Mouse (Mus musculus) embryonic facial prominence, embryonic 11.5 days (tissue): ENCODE measurements around the gene Acot7. TPM values are rescaled to one million over a fixed set of nuclear protein-coding genes. Genes with fewer than 3 reads are reported as not detected.

ENCODE experiments used
- ATAC-seq: fragments of 200-750 bp; cut with Nextera tagmentation; replicated peaks from 2 replicates; pipeline ENCODE4 v1.8.0; 2017; ENCODE audit warnings: low read depth; ENCODE audit not compliant: insufficient number of reproducible peaks, low FRiP score, low TSS enrichment
- DNase-seq: peaks from one replicate; pipeline ENCODE4 v3.0.0-alpha.2; 2015; ENCODE audit warnings: low spot score
- H3K27ac ChIP-seq: fragments of 300-500 bp; sonication (generic); replicated peaks from 2 replicates; pipeline ENCODE4 v1.5.1; 2014; ENCODE audit warnings: mild to moderate bottlenecking, low read depth, low read length, control low read depth
- H3K27me3 ChIP-seq: fragments of 300-500 bp; sonication (generic); 2 replicates; pipeline ENCODE4 v1.6.1; 2014; ENCODE audit warnings: mild to moderate bottlenecking, low read length, moderate library complexity, mixed read lengths; ENCODE audit not compliant: control insufficient read depth, insufficient read depth
- H3K36me3 ChIP-seq: fragments of 300-500 bp; sonication (generic); replicated peaks from 2 replicates; pipeline ENCODE4 v1.6.1; 2014; ENCODE audit warnings: low read depth, mild to moderate bottlenecking, low read length, moderate library complexity, mixed read lengths; ENCODE audit not compliant: control insufficient read depth, insufficient read depth
- H3K4me1 ChIP-seq: fragments of 300-500 bp; sonication (generic); 2 replicates; pipeline ENCODE4 v1.6.1; 2014; ENCODE audit warnings: low read length, mixed read lengths; ENCODE audit not compliant: control insufficient read depth, insufficient read depth
- H3K4me2 ChIP-seq: fragments of 300-500 bp; sonication (generic); 2 replicates; pipeline ENCODE4 v1.6.1; 2014; ENCODE audit warnings: low read depth, mild to moderate bottlenecking, control low read depth, low read length, moderate library complexity
- H3K4me3 ChIP-seq: fragments of 300-500 bp; sonication (generic); 2 replicates; pipeline ENCODE4 v1.5.1; 2014; ENCODE audit warnings: low read depth, low read length, control low read depth
- H3K9ac ChIP-seq: fragments of 300-500 bp; sonication (generic); replicated peaks from 2 replicates; pipeline ENCODE4 v1.6.1; 2014; ENCODE audit warnings: mild to moderate bottlenecking, control low read depth, low read length
- H3K9me3 ChIP-seq: fragments of 300-500 bp; sonication (generic); replicated peaks from 2 replicates; pipeline ENCODE4 v1.6.1; 2016; ENCODE audit warnings: mild to moderate bottlenecking, low read length, inconsistent platforms, mixed read lengths; ENCODE audit not compliant: control insufficient read depth
- WGBS: fragments of 180-500 bp; shearing (Covaris S2); extraction: QIAGEN DNeasy Blood & Tissue Kit; methylation state at CpG from one replicate; pipeline ENCODE4 v1.1.7; 2014; 5-methylcytosine and 5-hydroxymethylcytosine counted together
- polyA plus RNA-seq: library from polyadenylated mRNA; unstranded; fragments of >200 nt; fragmentation: Nextera tagmentation; extraction: Ambion mirVana; gene quantifications from 2 replicates; pipeline ENCODE4 v1.2.1, GENCODE M21; 2014

Gene Acot7
- polyA plus RNA-seq, 1 experiment from 2014 or later = 47.5 TPM

GRCm38 (mm10) chr4:152145473-152145872, 32.5 kb upstream of the Acot7 start:
- Histone ChIP-seq H3K36me3 (no peaks in the 10 kb centered on the region), H3K9me3 (no peaks in the 10 kb centered on the region), H3K4me2 (no peak overlapping the region), H3K27me3 (peaks cover 6% of the 10 kb centered on the region), H3K4me3 (no peak overlapping the region), H3K4me1 (no peaks in the 10 kb centered on the region), H3K27ac (no peak overlapping the region), H3K9ac (no peak overlapping the region)
- ATAC-seq (no peak), DNase-seq (no peak)
- 76% methylated on average over 10 of the region's 10 CpGs for WGBS

- Histone ChIP-seq H3K36me3 (no peaks in the 10 kb centered on the region), H3K27me3 (peaks cover 13% of the 10 kb centered on the region), H3K4me2 (no peak overlapping the region), H3K27ac (no peak overlapping the region), H3K4me1 (no peaks in the 10 kb centered on the region), H3K9ac (no peak overlapping the region), H3K9me3 (no peaks in the 10 kb centered on the region), H3K4me3 (no peak overlapping the region)
- ATAC-seq (no peak), DNase-seq (no peak)
- WGBS = 71% methylated on average over 11 of the region's 11 CpGs
Measured at GRCm38 (mm10) chr4:152146033-152146827, 31.7 kb upstream of the Acot7 start.

GRCm38 (mm10) chr4:152150546-152150945, 27.4 kb upstream of the Acot7 start:
- Histone ChIP-seq H3K27ac (no peak overlapping the region), H3K4me3 (no peak overlapping the region), H3K9me3 (no peaks in the 10 kb centered on the region), H3K27me3 (peaks cover 38% of the 10 kb centered on the region), H3K36me3 (no peaks in the 10 kb centered on the region), H3K9ac (no peak overlapping the region), H3K4me2 (no peak overlapping the region), H3K4me1 (no peaks in the 10 kb centered on the region)
- DNase-seq = no peak
- WGBS = 75% methylated on average over 4 of the region's 4 CpGs
- no peak for ATAC-seq

DNA sequence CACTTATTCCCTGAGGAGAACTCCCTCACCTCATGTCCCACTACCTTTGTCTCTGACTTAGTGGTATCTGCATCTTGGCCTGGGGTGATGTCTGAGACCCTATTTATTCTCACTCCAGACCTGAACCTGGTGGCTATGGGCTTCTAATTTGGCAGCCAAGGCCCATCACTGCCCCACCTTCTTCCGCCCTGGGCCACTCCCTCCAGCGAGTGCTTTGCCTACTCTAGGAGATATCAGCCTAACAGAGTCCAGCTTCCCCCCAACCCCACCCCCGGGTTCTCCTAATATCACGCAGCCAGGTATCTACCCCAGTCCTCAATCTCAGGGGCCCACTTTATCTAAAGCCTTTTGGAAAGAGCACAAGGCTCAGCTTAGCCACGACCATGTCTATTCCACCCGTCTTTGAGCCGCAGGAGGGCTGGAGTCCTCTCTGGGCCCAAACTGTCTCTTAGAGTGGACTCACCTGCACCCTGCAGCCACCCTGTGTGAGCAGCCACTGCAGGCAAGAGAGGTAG, 26.4 kb upstream of the Acot7 start:
- H3K27me3 ChIP-seq = peaks cover 38% of the 10 kb centered on the region
- no peak for DNase-seq
- no peaks in the 10 kb centered on the region for H3K9me3 ChIP-seq
- H3K27ac ChIP-seq = no peak overlapping the region
- no peaks in the 10 kb centered on the region for H3K36me3 ChIP-seq
- 16% methylated on average over 7 of the region's 7 CpGs for WGBS
- H3K4me2 ChIP-seq = peak overlapping the region; percentile 72
- no peak overlapping the region for H3K9ac ChIP-seq
- no peaks in the 10 kb centered on the region for H3K4me1 ChIP-seq
- ATAC-seq = no peak
- peak overlapping the region; percentile 38 for H3K4me3 ChIP-seq

DNA sequence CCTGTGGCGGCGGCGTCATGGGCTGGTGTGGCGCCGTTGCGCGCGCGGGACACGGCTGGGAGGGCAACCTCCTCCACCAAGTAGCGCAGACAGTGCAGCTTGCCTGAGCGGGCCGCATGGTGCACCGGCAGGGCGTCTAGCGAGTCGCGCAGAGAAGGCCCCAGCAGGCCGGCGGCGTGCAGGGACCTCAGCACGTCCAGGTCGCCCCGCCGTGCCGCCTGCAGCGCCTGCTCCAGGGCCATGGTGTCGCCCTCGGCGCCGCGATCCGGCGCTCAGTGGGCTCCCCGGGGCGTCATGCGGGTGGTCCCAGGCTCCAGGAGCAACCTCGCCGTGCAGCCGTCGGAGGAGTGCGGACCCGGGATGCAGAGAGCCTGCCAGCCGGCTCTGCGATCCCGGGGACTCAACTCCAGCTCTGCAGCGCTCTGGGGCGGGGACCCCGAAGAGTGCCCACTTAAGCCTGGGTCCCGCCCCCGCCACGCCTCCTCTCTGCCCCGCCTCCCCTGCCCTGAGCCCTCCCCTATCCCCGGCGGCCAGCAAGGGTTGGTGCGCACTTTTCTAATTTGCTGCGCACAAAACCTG, 25.9 kb upstream of the Acot7 start, which contains the start of gene Espn:
Gene Espn, minus strand, starts transcription at position 406 of the 579 bp plus-strand sequence.
- DNase-seq = peak; percentile 81
- Histone ChIP-seq H3K9me3 (no peaks in the 10 kb centered on the region), H3K36me3 (no peaks in the 10 kb centered on the region), H3K4me1 (no peaks in the 10 kb centered on the region), H3K27me3 (peaks cover 38% of the 10 kb centered on the region), H3K4me2 (peak within 1 kb of the TSS; percentile 72), H3K27ac (no peak within 1 kb of the TSS), H3K9ac (peak within 1 kb of the TSS; percentile 34), H3K4me3 (peak within 1 kb of the TSS; percentile 38)
- WGBS = under 1% methylated on average over 52 of the region's 57 CpGs
- ATAC-seq = peak; percentile 53; the same call in 1 of the 2 replicates

DNA sequence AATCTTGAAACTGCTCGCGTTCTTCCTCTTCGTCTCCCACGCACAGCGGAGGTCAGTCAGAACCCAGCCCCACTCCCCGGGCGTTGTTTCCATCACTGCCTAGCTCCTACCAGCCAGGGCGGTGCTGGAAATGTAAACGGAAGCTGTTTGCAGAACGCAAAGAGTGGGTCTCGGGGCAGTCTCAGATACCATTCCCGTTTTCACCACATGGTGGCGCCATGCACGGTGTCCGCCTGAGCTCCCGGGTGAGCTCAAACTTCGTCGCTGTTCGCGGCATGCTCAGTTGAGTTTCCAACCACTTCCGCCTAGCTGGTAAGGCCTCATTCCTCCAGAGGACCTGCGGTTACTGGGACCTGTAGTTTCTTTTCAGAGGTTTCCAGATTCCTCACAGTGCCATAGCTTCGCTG, 24.2 kb upstream of the Acot7 start:
- peak overlapping the region; percentile 32; the same call in 1 of the 2 replicates for H3K9ac ChIP-seq
- H3K27ac ChIP-seq = no peak overlapping the region
- DNase-seq (peak; percentile 89), ATAC-seq (no peak)
- peaks cover 53% of the 10 kb centered on the region for H3K27me3 ChIP-seq
- no peaks in the 10 kb centered on the region for H3K36me3 ChIP-seq
- no peaks in the 10 kb centered on the region for H3K4me1 ChIP-seq
- H3K4me3 ChIP-seq = no peak overlapping the region
- WGBS = 2% methylated on average over 23 of the region's 23 CpGs
- H3K4me2 ChIP-seq = peak overlapping the region; percentile 33; the same call in 1 of the 2 replicates
- no peaks in the 10 kb centered on the region for H3K9me3 ChIP-seq

- H3K4me3 ChIP-seq = no peak overlapping the region
- 58% methylated on average over 4 of the region's 4 CpGs for WGBS
- H3K4me1 ChIP-seq = no peaks in the 10 kb centered on the region
- no peak for DNase-seq
- peaks cover 64% of the 10 kb centered on the region for H3K27me3 ChIP-seq
- no peak overlapping the region for H3K9ac ChIP-seq
- ATAC-seq = no peak
- H3K9me3 ChIP-seq = no peaks in the 10 kb centered on the region
- no peak overlapping the region for H3K27ac ChIP-seq
- no peaks in the 10 kb centered on the region for H3K36me3 ChIP-seq
- no peak overlapping the region for H3K4me2 ChIP-seq
Measured at GRCm38 (mm10) chr4:152155019-152155418, 22.9 kb upstream of the Acot7 start.
